Mouse (Mus musculus) hindbrain, embryonic 13.5 days (tissue): ENCODE measurements around the gene Ctcf. TPM values are rescaled to one million over a fixed set of nuclear protein-coding genes. Genes with fewer than 3 reads are reported as not detected.
A peak's percentile ranks its signal among the peaks of the same experiment; 100 is the strongest.

Experiments used
- ATAC-seq: fragments of 200-750 bp; cut with Nextera tagmentation; 2 replicates; pipeline ENCODE4 v1.8.0; 2017; ENCODE audit warnings: moderate TSS enrichment; ENCODE audit not compliant: low FRiP score
- H3K27ac ChIP-seq: fragments of 300-500 bp; sonication (generic); 2 replicates; pipeline ENCODE4 v1.5.1; 2015; ENCODE audit warnings: inconsistent platforms, mild to moderate bottlenecking, moderate library complexity
- H3K27me3 ChIP-seq: fragments of 300-500 bp; sonication (generic); 2 replicates; pipeline ENCODE4 v1.6.1; 2015; ENCODE audit warnings: mild to moderate bottlenecking, inconsistent platforms
- H3K36me3 ChIP-seq: fragments of 300-500 bp; sonication (generic); 2 replicates; pipeline ENCODE4 v1.6.1; 2015; ENCODE audit warnings: mild to moderate bottlenecking, inconsistent platforms
- H3K4me1 ChIP-seq: fragments of 300-500 bp; sonication (generic); replicated peaks from 2 replicates; pipeline ENCODE4 v1.6.1; 2015; ENCODE audit warnings: inconsistent platforms
- H3K4me2 ChIP-seq: fragments of 300-500 bp; sonication (generic); 2 replicates; pipeline ENCODE4 v1.6.1; 2015; ENCODE audit warnings: inconsistent platforms, mild to moderate bottlenecking, moderate library complexity
- H3K4me3 ChIP-seq: fragments of 300-500 bp; sonication (generic); 2 replicates; pipeline ENCODE4 v1.5.1; 2015; ENCODE audit warnings: mild to moderate bottlenecking, inconsistent platforms
- H3K9ac ChIP-seq: fragments of 300-500 bp; sonication (generic); 2 replicates; pipeline ENCODE4 v1.6.1; 2015; ENCODE audit warnings: mild to moderate bottlenecking, inconsistent platforms
- H3K9me3 ChIP-seq: fragments of 300-500 bp; sonication (generic); 2 replicates; pipeline ENCODE4 v1.6.1; 2016; ENCODE audit warnings: inconsistent platforms
- WGBS: fragments of 180-500 bp; shearing (Covaris S2); methylation state at CpG from one replicate; pipeline ENCODE4 v1.1.7; 2015; 5-methylcytosine and 5-hydroxymethylcytosine counted together
- polyA plus RNA-seq: library from polyadenylated mRNA; unstranded; fragments of >200 nt; fragmentation: Nextera tagmentation; extraction: Ambion mirVana; gene quantifications from 2 replicates; pipeline ENCODE4 v1.2.1, GENCODE M21; 2015

Gene Ctcf
- polyA plus RNA-seq, 1 experiment from 2014 or later: 114 TPM

- Histone ChIP-seq H3K9me3 (no peaks in the 10 kb centered on the region), H3K9ac (no peak overlapping the region), H3K4me3 (no peak overlapping the region), H3K4me2 (no peak overlapping the region), H3K36me3 (peaks cover 38% of the 10 kb centered on the region), H3K4me1 (peaks cover 8% of the 10 kb centered on the region), H3K27ac (no peak overlapping the region), H3K27me3 (no peaks in the 10 kb centered on the region)
- 86% methylated on average over 7 of the region's 7 CpGs for WGBS
- ATAC-seq: no peak
These were observed 49.0 kb downstream of the Ctcf start for GRCm38 (mm10) chr8:105685325-105685724.

GRCm38 (mm10) chr8:105685796-105686308 is 49.5 kb downstream of the Ctcf start, which contains the start of gene Carmil2:
Gene Carmil2, plus strand, starts transcription at chr8:105686274.
- 19% methylated on average over 24 of the region's 26 CpGs for WGBS
- peak; percentile 26; the same call in 1 of the 2 replicates for ATAC-seq
- peaks cover 33% of the 10 kb centered on the region for H3K36me3 ChIP-seq
- no peaks in the 10 kb centered on the region for H3K27me3 ChIP-seq
- no peak within 1 kb of the TSS for H3K4me3 ChIP-seq
- H3K27ac ChIP-seq: no peak within 1 kb of the TSS
- H3K4me1 ChIP-seq: peaks cover 8% of the 10 kb centered on the region
- no peaks in the 10 kb centered on the region for H3K9me3 ChIP-seq
- H3K4me2 ChIP-seq: 0 out of 2 replicates have a peak within 1 kb of the TSS, but pooled peaks have one; percentile 10
- H3K9ac ChIP-seq: no peak within 1 kb of the TSS

- Histone ChIP-seq H3K4me1 (peaks cover 8% of the 10 kb centered on the region), H3K9ac (no peak overlapping the region), H3K36me3 (peaks cover 26% of the 10 kb centered on the region), H3K9me3 (no peaks in the 10 kb centered on the region), H3K4me2 (no peak overlapping the region), H3K4me3 (no peak overlapping the region), H3K27me3 (no peaks in the 10 kb centered on the region), H3K27ac (no peak overlapping the region)
- no peak for ATAC-seq
- 62% methylated on average over 6 of the region's 6 CpGs for WGBS
These were observed 50.2 kb downstream of the Ctcf start for GRCm38 (mm10) chr8:105686551-105686950.

GRCm38 (mm10) chr8:105687512-105687911 is 51.1 kb downstream of the Ctcf start:
- Histone ChIP-seq H3K4me3 (no peak overlapping the region), H3K9me3 (no peaks in the 10 kb centered on the region), H3K27ac (no peak overlapping the region), H3K4me2 (no peak overlapping the region), H3K9ac (no peak overlapping the region), H3K36me3 (peaks cover 17% of the 10 kb centered on the region), H3K27me3 (no peaks in the 10 kb centered on the region), H3K4me1 (peaks cover 8% of the 10 kb centered on the region)
- no peak for ATAC-seq
- 69% methylated on average over 8 of the region's 8 CpGs for WGBS

- H3K9me3 ChIP-seq: no peaks in the 10 kb centered on the region
- WGBS: 73% methylated on average over 14 of the region's 14 CpGs
- ATAC-seq: no peak
- peaks cover 9% of the 10 kb centered on the region for H3K4me1 ChIP-seq
- no peak overlapping the region for H3K4me2 ChIP-seq
- H3K27me3 ChIP-seq: no peaks in the 10 kb centered on the region
- no peak overlapping the region for H3K4me3 ChIP-seq
- H3K27ac ChIP-seq: no peak overlapping the region
- peaks cover 14% of the 10 kb centered on the region for H3K36me3 ChIP-seq
- H3K9ac ChIP-seq: no peak overlapping the region
These were observed 51.9 kb downstream of the Ctcf start for GRCm38 (mm10) chr8:105688242-105688752.

- H3K9ac ChIP-seq: no peak overlapping the region
- no peak overlapping the region for H3K4me3 ChIP-seq
- H3K4me2 ChIP-seq: no peak overlapping the region
- H3K27me3 ChIP-seq: no peaks in the 10 kb centered on the region
- peaks cover 4% of the 10 kb centered on the region for H3K36me3 ChIP-seq
- H3K4me1 ChIP-seq: peaks cover 19% of the 10 kb centered on the region
- H3K9me3 ChIP-seq: no peaks in the 10 kb centered on the region
- no peak overlapping the region for H3K27ac ChIP-seq
- no peak for ATAC-seq
- WGBS: 67% methylated on average over 35 of the region's 35 CpGs
These were observed 53.1 kb downstream of the Ctcf start for GRCm38 (mm10) chr8:105689256-105689982.

- no peak overlapping the region for H3K4me2 ChIP-seq
- H3K9ac ChIP-seq: no peak overlapping the region
- H3K27ac ChIP-seq: no peak overlapping the region
- peaks cover 25% of the 10 kb centered on the region for H3K4me1 ChIP-seq
- H3K27me3 ChIP-seq: no peaks in the 10 kb centered on the region
- H3K4me3 ChIP-seq: no peak overlapping the region
- ATAC-seq: no peak
- H3K36me3 ChIP-seq: peaks cover 4% of the 10 kb centered on the region; the same call in 1 of the 2 replicates
- 96% methylated on average over 9 of the region's 9 CpGs for WGBS
- H3K9me3 ChIP-seq: no peaks in the 10 kb centered on the region
These were observed 53.6 kb downstream of the Ctcf start for GRCm38 (mm10) chr8:105689983-105690360.

GRCm38 (mm10) chr8:105690978-105691377 is 54.6 kb downstream of the Ctcf start:
- Histone ChIP-seq H3K4me2 (no peak overlapping the region), H3K4me1 (peaks cover 29% of the 10 kb centered on the region), H3K27ac (no peak overlapping the region), H3K4me3 (no peak overlapping the region), H3K9ac (no peak overlapping the region), H3K27me3 (no peaks in the 10 kb centered on the region), H3K9me3 (no peaks in the 10 kb centered on the region), H3K36me3 (peaks cover 12% of the 10 kb centered on the region)
- WGBS: 82% methylated on average over 14 of the region's 14 CpGs
- ATAC-seq: no peak

GRCm38 (mm10) chr8:105692449-105693182 is 56.2 kb downstream of the Ctcf start:
- Histone ChIP-seq H3K9me3 (no peaks in the 10 kb centered on the region), H3K36me3 (peaks cover 29% of the 10 kb centered on the region), H3K27me3 (no peaks in the 10 kb centered on the region), H3K4me2 (no peak overlapping the region), H3K4me3 (peak overlapping the region; percentile 3; the same call in 1 of the 2 replicates), H3K27ac (peak overlapping the region; percentile 91), H3K9ac (no peak overlapping the region), H3K4me1 (peaks cover 24% of the 10 kb centered on the region)
- no peak for ATAC-seq
- 94% methylated on average over 11 of the region's 11 CpGs for WGBS

- H3K27ac ChIP-seq: peak overlapping the region; percentile 91
- H3K9me3 ChIP-seq: no peaks in the 10 kb centered on the region
- peaks cover 39% of the 10 kb centered on the region for H3K36me3 ChIP-seq
- WGBS: 3% methylated on average over 30 of the region's 30 CpGs
- H3K4me3 ChIP-seq: peak overlapping the region; percentile 71
- H3K9ac ChIP-seq: peak overlapping the region; percentile 87
- ATAC-seq: peak; percentile 75
- H3K4me2 ChIP-seq: peak overlapping the region; percentile 76
- H3K27me3 ChIP-seq: no peaks in the 10 kb centered on the region
- peaks cover 24% of the 10 kb centered on the region for H3K4me1 ChIP-seq
These were observed 57.3 kb downstream of the Ctcf start for GRCm38 (mm10) chr8:105693648-105694047.

GRCm38 (mm10) chr8:105694051-105694799 is 57.9 kb downstream of the Ctcf start:
- Histone ChIP-seq H3K4me3 (peak overlapping the region; percentile 71), H3K9ac (peak overlapping the region; percentile 87), H3K27ac (peak overlapping the region; percentile 91), H3K36me3 (peaks cover 42% of the 10 kb centered on the region), H3K9me3 (no peaks in the 10 kb centered on the region), H3K27me3 (no peaks in the 10 kb centered on the region), H3K4me1 (peaks cover 25% of the 10 kb centered on the region), H3K4me2 (peak overlapping the region; percentile 76)
- 5% methylated on average over 40 of the region's 40 CpGs for WGBS
- peak; percentile 71 for ATAC-seq
